Mouse (Mus musculus) skeletal muscle tissue, adult 2 months (tissue): Measurements from ENCODE around the gene Pde4d.
A peak's percentile ranks its signal among the peaks of the same experiment; 100 is the strongest.

Source experiments
- DNase-seq: peaks from one replicate; pipeline ENCODE4 v3.0.0-alpha.2; 2012; ENCODE audit warnings: low read depth, low spot score

Gene Pde4d

DNA sequence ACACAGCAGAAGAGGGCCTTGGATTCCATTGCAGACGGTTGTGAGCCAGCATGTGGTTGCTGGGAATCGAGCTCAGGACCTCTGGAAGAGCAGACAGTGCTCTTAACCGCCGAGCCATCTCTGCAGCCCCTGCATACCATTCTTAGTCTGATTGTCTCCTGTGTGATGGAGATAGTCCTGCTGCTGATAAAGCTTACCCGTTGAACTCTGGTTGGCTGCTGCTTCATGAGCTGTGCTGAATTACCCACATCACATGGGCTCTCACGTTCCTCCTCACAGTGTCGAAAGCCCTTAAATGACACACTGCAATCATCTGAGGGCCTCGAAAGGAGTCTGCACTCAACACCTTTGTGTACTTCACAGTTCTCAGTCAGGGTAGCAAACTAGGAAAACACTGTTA is 1468.9 kb downstream of the Pde4d start:
- no peak for DNase-seq

DNA sequence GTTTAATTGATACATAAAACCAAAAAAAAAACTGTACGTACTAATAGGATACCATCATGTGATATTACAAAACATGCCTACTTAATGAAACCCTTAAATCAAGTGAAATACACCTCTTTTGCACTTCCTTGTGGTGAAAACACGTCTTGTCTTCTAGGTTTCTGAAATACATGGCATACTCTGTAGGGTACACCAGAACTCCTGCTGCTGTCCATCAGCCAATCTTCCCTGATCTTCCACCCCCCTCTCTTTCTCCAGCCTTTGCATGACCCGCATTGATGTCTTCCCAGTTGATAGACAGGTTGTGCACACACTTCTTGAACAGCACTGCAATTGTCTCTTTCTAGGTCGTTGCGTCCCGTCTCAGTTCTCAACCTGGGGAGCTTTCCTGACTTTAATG is 1470.5 kb downstream of the Pde4d start:
- DNase-seq = no peak

DNA sequence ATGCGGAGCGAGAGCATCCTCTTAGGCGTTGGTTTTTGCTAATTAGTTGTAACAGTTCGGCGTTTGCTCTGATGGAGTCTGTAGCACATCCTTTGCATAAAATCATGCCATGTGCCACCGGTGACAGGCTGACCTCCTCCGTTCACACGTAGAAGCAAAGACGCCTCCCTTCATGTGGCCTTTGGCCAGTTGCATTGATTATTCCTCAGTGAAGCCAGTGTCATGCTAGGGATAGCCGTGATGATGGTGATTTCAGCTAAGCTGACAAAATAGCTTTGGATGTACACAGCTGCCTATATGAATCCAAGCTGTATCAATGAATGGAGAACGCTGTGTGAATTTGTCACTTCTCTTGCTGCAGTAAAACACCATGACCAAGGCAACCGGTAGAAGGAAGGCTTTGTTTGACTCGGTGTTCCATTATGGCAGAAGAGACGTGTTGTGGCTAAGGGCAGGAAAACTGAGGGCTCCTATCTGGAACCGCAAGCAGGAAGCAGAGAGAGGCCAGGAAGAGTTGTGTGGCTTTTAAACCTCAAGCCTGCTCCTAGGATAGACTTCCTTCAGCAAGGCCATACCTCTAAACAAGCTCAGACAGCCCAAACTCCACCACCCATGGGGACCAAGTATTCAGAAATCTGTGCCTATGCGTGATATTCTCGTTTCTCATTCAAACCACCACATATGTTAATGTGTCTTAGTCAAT is 1471.7 kb downstream of the Pde4d start:
- DNase-seq = no peak

DNA sequence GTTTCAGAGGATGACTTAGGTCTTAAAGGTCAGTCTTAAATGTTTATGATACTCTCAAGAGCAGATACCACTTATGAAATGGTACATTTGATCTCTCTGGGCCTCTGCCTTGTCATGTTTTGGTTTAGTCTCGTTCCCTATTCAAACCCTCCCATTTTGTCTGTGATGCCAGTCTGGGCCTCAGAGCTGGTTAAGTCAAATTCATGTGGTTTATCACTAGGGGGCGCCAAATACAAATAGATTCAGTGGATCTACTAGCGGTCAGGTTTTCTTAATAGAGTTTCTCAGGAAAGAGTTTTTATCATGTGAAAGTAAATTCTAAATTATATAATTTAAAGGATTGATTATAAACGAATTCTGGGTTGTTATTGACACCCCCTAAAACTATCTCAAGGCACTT is 1472.5 kb downstream of the Pde4d start:
- peak; percentile 80 for DNase-seq

DNA sequence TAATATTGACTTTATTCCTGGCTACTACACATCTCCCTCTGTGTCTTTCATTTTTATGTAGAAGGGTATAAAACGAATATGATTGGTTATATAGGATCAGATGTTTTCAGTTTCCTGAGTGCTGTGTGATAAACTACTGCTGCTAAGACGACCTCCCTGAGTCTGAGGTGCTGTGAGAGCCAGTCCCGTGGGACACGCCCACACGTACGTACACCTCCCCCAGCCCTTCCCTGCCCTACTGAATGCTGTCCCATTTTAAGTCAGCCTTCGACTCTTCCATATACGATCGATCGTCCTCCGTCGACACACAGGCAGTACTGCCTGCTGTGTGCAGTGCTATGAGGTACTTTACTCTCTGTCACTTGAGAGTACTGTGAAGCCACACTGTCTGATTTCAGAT is 1473.0 kb downstream of the Pde4d start:
- DNase-seq = no peak

DNA sequence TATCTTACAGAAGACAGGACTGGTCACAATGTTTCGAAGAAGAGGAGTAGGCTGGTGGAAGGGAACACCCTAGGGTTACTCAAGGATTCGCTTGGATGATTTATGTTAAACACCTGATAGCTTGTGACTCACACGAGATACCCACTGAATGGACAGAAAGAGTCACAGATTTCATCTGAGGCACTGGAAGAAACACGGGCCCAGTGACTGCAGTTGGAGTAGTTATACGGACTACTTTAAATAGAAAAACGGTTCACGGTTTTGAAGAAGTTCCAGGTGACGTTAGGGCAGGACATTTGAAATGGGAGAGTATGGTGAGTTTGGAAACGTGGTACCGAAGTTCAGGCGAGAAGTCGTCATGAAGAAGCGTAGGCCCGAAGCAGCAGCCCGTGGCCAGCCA is 1475.0 kb downstream of the Pde4d start:
- peak; percentile 89 for DNase-seq

DNA sequence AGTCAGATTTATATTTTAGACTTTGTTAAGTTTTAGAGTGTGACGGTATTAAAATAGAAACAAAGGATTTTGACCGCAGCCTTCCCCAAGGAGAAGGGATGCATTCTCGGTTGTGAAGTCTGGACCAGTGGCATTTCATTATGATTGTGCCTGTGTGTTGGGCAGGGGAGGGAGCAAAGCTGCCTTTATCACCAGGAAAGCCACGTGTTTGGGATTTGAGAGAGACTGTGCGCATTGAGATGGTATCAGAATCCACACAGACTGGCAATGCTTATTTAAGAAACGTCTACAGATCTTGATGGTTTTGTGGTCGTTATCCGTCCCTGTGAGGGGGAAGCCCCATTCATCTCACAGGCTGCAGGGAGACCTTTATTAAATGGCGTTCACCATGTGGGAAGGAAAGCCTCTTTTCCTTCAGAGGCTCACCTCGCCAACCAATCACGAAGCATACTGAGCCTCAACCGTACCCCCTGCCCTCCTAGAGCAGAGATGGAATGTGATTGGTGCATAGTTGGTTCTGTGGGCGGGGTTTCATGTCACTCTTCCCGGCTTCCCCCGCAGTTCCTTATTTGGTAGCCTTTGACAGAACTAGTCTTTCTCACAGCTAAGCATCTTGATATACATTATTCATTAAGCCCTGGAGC is 1476.7 kb downstream of the Pde4d start:
- no peak for DNase-seq

DNA sequence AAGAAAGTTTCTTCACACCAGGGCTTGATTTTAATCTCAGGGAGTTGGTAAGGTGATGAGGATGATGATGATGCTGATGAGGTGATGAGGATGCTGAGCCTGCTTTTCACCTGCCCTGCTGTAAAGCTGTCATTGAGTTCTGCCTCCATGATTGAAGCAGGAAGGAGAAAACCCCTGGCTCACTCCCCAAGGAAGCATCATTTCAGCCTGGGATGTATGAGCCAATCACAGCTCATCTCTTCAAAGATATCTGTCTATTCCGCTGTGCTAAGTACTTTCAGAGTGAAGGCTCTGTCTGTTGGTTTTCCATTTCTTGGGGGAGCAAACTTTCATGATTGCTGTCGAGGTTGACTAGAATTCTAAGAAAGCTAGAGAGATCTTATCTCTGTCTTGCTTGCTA is 1478.0 kb downstream of the Pde4d start:
- no peak for DNase-seq

DNA sequence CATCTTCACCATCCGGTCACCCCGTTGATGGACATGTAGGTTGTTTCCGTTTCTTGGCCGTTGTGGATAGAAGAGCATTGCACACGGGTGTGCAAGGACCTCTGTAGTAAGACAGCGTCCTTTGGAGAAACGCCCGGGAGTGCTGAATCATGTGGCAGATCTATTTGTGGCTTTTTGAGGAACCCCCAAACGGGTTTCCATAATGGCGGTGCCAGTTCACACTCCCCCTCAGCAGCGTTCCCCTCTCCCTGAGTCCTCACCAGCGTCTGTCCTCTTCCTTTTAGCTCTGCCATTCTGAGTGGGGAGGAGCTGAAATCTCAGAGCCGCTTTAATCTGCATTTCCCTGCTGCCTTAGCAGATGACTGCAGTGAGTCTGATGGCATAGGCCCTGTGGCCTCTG is 1482.9 kb downstream of the Pde4d start:
- DNase-seq = no peak

DNA sequence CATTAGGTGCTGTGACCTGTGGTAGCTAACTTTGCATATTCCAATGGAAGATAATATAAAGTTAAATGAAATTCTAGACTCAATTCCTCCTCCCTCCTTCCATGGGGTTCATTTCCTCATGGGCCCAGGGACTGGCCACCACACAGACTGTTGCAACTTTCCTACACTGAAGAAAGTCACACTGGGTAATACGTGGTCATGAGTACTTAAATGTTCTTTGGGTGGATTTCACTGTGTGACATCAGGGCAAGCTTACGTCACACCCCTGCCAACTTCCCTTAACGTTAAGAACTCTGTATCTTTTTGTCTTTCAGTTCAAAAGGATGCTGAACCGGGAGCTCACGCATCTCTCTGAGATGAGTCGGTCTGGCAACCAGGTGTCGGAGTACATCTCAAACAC is 1483.8 kb downstream of the Pde4d start:
- no peak for DNase-seq

DNA sequence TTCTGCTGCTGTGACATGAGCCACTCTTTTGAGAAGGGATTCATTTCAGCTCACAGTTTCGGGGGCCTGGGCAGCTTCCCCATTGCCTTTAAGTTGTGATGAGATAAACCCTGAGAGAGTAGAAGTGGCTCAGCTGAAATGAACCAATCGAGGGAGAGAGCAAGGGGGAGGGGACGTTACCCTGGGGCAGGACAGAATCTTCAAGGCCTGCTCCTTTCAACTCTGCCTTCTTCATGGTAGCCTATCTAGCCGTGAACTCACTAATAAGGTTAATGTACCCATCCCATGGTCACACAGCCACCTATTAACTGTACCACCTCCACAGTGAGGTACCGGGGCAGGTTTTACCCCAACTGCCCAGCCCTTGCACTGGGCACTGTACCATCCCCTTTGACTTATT is 1487.1 kb downstream of the Pde4d start:
- DNase-seq = no peak

DNA sequence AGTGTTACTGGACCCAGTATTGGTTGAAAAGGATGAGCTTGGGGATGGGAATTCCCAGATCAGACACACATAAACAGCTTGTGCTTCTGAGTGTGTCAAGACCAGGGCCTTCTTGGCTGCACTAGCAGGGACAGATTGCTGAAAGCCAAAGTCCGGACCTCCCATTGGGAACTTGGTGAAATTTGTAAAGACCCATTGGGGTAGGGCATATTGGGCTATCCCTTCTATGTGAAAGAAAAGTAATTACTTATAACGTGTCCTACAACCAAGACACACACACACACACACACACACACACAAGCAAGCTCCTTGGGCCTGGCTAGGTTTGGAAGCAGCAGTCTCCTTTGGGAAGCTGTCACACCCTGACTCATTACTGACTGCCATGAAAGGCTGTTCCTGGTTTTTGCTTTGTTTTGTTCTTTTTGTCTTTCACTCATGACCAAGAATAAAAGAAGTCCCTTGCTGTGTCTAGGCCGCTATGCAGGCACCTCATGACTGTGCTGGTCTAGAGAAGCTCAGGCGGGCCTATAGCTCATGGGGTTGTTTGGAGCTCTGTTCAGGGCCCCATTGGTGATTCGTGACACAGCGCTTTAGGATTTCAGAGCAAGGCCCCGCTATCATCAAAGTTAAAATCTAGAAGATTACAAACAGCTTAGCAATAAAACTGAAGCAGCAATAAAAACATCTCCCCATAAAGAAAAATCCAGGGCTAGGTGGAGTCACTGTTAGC is 1495.2 kb downstream of the Pde4d start:
- DNase-seq = no peak

DNA sequence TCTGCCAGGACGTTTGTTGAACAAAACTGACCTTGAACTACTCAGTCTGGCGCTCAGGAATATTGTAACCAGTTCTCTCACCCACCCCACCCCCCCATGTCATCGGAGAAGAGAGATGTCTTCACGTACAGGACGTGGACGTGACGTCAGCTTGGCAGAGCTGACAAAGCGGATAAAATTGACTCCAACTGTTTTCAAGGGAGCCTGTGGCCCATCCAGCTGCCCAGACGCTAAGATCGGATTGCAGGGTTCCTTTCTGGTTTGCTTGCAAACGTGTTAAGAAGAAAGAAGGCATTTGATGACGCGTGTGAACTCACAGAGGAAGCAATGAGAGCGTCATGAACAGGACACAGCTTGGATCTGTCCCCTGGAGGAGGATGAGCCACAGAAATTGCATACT is 1501.7 kb downstream of the Pde4d start:
- DNase-seq = peak; percentile 94

DNA sequence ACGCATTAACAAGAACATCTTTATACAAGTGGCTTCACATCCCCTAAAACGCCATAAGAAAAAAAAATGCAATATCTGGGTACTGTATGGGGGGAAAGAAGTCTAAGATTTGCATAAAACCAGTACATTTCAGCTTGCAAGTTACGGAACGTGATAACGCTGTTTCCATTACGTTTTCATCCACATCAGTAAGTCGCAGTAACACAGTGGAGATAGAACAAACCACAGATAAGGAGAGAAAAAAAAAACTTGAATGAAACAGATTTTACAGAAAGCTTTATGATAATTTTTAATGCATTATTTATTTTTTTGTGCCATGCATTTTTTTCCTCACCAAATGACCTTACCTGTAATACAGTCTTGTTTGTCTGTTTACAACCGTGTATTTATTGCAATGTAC is 1504.4 kb downstream of the Pde4d start:
- DNase-seq = no peak

DNA sequence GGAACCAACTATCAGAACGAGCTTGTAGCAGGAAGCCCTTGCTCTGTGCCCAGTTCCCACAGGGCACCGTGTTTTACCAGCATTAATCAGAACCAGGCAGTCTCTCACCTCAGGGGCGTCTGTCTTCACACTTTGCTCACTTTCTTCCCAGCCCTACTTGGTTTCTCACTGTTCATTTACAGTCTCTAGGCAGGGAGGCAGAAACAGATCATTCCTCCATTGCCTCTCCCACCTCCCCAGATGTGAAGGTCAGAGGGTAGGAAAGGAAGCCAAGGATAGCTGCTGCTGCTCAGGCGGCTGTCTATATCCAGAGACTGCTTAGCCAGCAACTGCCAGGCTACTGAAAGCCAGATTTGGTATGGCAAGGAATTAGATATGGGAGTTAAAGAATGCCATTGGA is 1508.2 kb downstream of the Pde4d start:
- no peak for DNase-seq

DNA sequence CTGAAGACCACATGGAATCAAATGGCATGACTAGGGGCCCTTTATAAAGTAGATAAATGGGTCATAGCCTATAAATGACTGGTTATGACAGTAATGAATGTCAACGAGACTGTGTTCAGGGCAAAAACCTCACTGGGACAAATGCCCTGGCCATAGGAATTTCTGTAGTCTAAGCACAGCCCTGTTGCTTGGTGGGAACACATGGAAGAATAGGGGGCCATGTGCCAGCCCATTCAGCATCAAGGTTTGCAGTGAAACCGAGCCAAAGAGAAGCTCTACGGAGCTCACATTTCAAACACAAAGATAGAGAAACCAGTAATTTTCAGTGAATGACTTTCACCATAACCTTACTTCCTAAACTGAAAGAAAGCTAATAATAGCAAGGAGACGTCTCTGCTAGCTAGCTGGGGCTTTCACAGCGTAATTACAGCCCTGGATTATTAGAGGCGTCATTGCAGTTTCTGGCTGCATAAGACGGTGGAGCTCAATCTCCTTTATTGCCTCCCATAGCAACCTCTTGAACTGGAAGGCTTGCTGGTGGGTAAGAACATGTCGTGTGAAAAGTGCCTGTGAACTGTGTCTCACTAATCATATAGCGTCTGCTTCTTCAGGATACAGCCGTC is 1533.2 kb downstream of the Pde4d start:
- DNase-seq = no peak

DNA sequence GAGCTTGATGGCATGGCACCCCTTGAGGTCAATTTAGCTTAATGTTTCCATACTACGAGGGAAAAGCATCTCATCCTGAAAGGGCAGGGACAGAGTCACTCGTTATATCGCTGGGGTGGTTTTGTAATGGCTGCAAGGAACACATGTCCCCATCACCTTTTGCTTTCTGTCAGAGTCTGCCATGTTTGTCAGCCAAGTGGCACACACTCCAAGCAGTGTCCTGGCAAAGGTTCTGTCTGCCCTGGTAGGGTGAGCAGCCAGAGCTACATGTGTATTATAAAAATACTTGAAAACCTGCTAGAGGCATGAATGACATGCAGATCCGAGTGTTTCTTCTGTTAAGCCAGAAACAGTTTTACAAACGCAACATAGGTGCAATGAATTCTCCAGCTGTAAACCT is 1535.7 kb downstream of the Pde4d start:
- DNase-seq = peak; percentile 30

DNA sequence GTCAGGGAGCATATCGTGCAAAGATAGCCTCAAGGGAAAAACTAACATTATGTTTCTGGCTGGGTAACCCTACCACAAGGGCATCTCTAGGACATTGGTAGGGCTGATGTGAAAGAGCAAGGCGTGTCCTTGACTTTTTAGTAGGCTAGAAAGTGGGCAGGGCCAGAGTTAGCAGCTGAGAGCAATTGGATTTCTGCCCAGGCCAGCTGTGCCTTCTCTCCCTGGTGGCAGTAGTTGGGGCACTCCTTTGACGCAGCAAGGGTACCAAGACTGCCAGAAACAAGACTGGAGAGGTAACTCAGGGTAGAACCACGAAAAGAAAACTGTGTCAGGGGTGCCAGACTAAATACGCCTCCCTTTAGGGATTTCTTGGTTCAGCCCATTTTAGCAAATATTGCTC is 1536.1 kb downstream of the Pde4d start:
- peak; percentile 63 for DNase-seq

DNA sequence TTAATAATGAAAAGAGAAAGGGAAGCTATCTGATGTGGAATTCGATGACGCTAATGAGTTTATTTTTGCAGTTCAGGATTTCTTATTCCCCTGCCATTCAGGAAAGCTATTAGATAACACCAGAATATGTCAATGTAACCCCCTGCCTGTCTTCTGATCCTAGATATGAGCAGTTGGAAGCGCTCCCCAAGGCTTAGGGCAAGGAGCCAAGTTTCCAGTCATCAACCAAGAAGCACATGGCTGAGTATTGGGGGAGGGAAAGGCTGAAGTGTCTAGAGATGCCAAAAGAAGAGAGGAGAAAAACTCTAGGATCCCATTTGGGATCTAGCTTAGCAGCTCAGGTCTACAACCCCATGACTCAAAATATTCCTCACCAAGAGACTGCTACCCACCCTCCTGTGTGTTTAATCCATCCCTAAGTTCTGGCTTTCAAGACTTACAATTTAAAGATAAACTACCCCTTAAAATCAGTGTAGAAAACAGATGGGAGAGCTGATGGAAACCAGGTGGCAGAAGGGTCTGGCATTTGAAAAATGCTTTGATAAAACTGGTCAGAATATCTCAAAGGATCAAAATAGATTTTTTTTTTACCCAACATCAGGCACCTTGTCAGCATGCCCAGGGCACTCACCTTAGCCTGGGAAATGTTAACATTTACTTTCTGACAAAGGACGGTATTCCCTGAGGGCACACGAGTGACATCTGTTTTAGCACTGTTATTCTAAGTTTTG is 1543.2 kb downstream of the Pde4d start:
- DNase-seq = peak; percentile 77

DNA sequence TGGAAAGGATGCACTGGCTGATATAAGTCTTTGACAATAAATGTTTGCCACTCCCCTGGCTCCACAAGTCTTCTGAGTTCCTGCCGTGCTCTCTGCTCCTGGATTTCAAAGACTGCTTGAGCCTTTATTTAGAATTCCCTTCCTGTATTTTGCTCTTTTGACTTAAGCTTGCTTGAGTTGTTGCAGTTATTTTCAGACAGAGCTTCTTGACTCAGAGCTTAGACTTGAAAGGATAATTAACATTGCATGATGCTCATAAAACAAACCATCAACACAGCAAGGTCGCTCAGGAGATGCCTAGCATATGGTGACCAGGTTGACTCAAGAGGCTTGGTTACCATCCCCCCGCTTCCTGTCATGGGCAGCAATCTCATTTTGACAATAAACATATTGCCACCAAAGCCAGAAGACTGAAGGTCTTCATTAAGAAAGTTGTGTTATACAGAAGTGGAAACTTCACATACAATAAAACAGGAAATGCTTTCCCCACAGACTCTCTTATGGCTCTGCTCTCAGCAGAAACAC is 1544.6 kb downstream of the Pde4d start:
- DNase-seq = no peak

DNA sequence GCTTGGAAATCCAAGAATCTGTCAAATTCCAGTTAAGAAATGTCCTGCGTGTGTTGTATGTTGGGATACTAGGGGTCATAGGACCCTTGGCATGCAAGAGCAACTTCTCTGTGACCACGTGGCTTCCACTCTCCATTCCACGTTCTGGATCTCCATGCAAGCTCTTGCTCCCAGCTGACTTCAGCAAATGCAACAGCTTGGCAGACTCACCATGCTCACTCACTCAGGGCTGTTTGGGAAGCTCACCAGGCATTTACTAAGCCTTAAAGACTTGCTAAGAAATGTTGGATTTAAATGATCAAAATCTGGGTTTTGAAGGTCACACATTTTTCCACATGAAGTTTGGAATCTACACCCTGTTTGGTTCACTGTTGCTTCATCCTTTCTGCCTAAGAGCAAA is 1552.3 kb downstream of the Pde4d start:
- no peak for DNase-seq
